Mouse (Mus musculus) bone marrow macrophage, adult 2 months (primary cell): ENCODE measurements around the gene Dntt.

Experiments used
- CTCF ChIP-seq: IDR thresholded peaks from 2 replicates; pipeline ENCODE4 v1.5.1; 2012; ENCODE audit warnings: low read depth, mild to moderate bottlenecking, low read length, moderate library complexity
- POLR2A ChIP-seq: IDR thresholded peaks from 2 replicates; pipeline ENCODE4 v1.6.1; 2012; ENCODE audit warnings: mild to moderate bottlenecking, low read depth, low read length, borderline replicate concordance

GRCm38 (mm10) chr19:41047437-41048186 lies 18.5 kb downstream of the Dntt start:
- TF ChIP-seq CTCF (no peak), POLR2A (no peak)
